Mouse (Mus musculus) heart, adult 2 months (tissue): ENCODE results near the gene Sik1.

Experiments used
- CTCF ChIP-seq: fragments of 200-600 bp; IDR thresholded peaks from 2 replicates; pipeline ENCODE4 v1.8.1; 2022; ENCODE audit warnings: antibody characterized with exemption, mild to moderate bottlenecking, moderate library complexity
- POLR2A ChIP-seq: fragments of 200-500 bp; IDR thresholded peaks from 2 replicates; pipeline ENCODE4 v1.6.1; 2011; ENCODE audit warnings: mild to moderate bottlenecking, low read depth, low read length, control low read depth; ENCODE audit not compliant: insufficient read depth

DNA sequence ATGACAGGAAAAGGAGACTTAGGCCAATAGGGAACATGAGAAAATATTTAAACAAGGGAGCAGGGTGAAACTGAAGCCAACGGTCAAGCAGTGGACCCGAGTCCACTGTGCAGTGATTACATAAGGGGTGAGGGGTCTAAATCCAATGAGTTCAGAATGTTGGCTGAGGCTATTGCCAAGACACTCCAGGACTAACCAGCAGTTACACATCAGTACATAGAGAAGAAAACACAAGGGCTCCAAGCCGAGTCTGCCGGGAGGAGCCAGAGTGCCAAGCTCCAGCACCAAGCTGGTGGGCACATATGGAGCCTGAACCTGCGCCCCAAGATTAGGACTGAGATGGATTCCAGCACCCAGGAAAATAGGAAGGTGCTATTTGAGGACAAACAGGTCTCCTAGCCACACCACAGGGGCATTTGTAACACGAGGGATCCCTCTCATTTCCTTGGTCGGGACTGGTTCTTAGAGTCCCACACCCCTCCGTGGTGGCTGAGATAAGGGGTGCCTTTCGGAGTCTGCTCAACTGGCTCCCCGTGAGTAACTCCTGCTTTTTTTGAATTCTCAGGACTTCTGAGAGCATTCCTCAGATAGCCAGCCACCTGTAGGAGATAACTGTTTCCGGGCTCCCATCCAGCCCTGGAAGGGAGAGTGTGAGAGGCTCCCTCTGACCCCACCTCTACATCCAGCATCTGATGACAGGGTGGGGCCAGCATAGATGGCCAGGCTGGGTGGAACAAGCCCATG is 46.0 kb upstream of the Sik1 start:
- no peak for TF ChIP-seq CTCF
- no peak for TF ChIP-seq POLR2A
